Mouse (Mus musculus) erythroblast, adult 5-6 weeks (primary cell): ENCODE measurements around the gene Nsmce4a. TPM values are rescaled to one million over a fixed set of nuclear protein-coding genes. Genes with fewer than 3 reads are reported as not detected.
"Not testable (repeated sequence)": the region's sequence is repeated elsewhere in the genome, so short reads cannot be mapped to it uniquely, and the experiment has no call there.

Experiments
- ATAC-seq: replicated peaks from 2 replicates; pipeline ENCODE4 v1.8.0; 2016; ENCODE audit warnings: moderate number of reproducible peaks, mild to moderate bottlenecking, moderate TSS enrichment, inconsistent platforms; ENCODE audit not compliant: poor library complexity, low FRiP score, severe bottlenecking
- total RNA-seq, 2 experiments: library from RNA; stranded (forward) in 1 of 2; stranded (reverse) in 1 of 2; fragments of 150-400 nt in 1 of 2; fragments of 200-764, 138-1000 nt in 1 of 2; gene quantifications; 2 replicates each; pipeline versions ENCODE4 v1.2.3 to v1.2.4; 2015 to 2017; ENCODE audit warnings: low replicate concordance in 2 of 2

Nsmce4a gene
- total RNA-seq, 2 experiments from 2014 or later = 52.1 to 101 TPM

DNA sequence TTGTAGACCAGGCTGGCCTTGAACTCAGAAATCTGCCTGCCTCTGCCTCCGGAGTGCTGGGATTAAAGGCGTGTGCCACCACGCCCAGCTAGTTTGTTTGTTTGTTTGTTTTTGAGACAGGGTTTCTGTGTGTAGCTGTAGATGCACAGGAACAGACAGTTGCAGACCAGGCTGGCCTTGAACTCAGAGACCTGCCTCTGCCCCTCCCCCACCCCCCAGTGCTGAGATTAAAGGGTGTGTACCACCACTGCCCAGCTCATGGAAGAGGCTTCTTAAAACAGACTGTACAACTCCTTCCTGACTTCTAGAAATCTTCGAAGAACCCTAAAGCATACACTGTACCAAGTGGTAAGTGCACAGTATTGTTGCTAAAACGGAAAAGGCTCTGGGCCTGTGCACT lies 27.5 kb downstream of the Nsmce4a start:
- no peak for ATAC-seq

DNA sequence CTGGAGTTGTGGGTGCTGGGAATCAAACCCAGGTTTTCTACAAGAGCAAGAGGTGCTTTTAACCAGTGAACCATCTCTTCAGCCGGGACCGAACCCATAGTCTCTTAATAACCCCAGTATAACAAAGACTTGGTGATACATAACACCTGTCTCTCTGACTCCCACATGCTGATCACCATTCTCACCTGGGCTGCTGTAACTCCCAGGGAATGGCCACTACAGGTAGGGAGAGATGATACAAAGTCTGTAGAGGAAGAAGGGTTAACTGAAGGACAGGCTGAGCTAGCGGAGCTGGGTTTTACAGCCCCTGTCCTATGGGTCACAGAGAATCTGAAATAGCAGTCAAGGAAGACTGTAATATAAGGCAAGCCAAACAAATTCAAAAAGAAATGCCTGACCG lies 29.7 kb downstream of the Nsmce4a start:
- ATAC-seq = no peak

DNA sequence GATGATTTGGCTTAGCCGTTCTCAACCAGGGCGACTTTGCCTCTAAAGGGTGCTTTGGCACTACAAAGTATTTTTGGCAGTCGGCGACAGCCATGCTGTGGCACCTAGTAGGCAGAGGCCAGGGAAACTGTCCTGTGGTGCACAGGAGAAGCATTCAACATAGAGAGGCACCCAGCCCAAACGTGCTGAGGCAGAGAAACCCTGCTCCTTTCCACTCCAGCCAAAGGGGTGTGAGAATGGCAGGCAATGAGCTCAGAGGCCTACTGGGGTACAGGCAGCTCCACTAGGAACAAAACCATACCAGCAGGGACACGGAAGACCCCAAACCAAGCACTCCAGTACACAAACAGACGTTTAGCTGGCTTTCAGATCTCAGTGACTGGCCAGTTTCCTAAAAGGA lies 32.7 kb downstream of the Nsmce4a start:
- ATAC-seq = no peak

DNA sequence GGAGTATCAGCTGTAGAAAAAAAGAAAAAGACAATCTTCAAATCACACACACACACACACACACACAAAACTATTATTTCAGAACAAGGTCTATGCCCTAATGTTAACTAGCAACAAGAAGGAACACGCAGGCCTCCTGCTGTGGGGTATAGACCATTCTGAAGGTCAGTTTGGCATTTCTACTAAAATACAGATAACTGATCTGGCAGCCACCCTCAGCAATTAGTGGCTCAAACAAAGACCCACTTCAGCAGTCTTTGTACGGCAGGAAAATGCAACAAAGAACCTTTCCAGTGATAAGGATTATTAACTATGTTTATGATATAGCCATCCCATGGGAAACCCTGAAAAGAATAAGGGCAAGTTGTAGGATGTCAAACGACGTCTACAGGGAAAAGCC lies 35.9 kb downstream of the Nsmce4a start:
- no peak for ATAC-seq

DNA sequence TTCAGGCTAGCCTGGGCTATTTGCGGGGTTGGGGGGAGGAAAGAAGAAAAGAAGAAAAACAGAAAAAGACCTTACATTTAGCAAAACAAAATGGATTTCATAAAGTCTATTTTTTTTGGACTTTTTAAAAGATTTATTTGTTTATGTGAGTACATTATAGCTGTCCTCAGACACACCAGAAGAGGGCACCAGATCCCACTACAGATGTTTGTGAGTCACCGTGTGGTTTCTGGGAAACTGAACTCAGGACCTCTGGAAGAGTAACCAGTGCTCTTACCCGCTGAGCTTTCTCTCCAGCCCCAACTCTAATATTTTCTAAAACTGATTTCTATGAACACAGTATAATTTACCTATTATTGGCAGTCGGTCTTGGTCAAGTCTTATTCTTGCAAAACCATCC lies 37.7 kb downstream of the Nsmce4a start:
- ATAC-seq = no peak

DNA sequence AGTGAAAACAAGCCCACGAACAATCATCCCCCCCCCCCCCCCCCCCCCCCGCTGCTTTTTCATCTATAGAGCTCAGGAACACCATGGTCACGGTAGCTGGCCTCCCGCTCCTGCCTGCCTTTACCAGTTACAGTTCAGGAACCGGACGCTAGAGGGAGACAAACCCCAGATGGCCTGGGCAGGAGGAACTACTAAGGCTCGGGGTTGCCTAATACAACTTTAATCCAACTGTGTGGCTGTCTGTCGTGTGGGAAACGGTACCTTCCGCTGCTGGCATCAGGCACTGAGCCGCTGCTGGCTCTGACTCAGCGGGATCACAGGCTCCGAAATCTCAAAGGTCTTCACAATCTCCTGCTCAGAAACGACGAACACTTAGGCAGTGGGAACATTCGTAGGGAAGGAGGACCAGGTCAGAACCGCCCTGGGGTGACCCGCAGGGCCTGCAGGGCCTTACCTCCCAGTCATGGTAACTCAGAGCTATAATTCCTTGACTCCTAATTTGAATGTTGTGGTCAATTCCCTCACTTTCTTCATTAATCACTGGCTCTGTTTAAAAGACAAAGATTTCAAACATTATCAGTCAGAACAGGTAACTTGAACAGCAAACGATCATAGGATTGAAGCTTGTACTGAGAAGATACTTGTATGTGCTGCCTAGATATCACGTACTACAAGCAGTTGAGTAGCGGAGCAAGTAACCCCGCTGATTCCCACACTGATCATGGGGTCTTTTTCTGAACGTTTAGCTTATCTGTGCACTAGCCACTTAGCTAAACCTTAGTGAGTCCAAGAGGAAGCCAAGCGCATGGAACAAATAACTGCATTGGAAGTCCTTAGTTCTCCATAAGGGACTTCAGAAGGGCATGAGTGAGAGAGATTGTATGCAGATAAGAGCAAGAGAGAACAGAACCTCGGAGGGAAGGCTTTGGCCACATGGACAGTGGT lies 39.3 kb downstream of the Nsmce4a start:
- peak; percentile 99 for ATAC-seq

DNA sequence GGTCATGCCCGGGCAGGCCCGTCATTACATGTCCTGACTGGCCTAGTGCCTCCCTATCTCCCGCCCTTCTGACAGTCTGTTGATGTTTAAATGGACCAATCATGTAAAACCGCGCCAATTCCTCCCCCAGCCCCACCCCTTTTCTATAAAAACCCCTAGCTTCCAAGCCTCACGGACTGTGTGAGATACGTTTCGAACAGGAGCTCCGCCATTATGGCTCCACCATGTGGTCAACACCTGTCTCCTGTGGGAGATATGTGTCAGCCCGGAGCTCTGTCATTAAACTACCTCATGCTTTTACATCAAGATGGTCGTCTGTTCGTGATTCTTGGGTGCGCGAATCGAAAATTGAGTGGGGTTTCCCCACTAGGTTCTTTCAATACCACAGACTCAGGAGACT lies 41.8 kb downstream of the Nsmce4a start:
- not testable (repeated sequence) for ATAC-seq

DNA sequence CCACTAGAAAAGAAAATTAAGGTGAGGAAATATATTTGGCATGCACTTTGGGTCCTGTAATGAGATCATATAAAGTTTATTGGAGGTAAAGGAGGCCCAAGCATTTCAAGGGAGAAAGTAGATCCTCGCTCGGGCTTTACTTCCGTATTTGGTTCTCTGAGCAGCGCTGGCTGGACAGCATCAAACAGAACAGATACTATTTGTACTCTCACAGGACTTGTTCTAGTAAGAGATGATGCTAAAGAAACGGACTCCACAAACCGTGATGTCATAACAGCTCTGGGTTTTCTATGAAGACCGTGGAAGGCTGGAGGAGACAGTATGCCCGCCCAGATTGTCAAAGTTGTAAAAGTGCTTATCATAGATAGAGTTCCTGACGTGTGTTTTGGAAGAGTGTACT lies 45.6 kb downstream of the Nsmce4a start:
- no peak for ATAC-seq

DNA sequence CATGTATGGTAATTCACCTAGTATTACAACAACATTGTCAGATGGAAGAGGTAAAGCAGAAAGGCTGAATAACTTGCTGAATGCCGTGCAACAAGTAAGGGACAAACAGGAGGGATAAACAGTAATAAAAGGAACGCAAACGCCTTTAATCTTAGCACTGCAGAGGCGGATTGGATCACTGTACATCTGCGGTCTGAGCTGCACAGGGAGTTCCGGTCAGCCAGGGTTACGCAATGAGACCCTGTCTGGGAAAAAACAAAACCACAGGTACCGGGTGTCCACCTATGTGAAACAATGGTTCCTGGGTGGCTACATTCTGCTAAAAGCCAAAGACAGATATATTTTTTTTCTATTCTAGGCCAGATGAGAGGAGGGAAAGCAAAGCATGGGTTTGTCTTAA lies 49.5 kb downstream of the Nsmce4a start:
- ATAC-seq = no peak

DNA sequence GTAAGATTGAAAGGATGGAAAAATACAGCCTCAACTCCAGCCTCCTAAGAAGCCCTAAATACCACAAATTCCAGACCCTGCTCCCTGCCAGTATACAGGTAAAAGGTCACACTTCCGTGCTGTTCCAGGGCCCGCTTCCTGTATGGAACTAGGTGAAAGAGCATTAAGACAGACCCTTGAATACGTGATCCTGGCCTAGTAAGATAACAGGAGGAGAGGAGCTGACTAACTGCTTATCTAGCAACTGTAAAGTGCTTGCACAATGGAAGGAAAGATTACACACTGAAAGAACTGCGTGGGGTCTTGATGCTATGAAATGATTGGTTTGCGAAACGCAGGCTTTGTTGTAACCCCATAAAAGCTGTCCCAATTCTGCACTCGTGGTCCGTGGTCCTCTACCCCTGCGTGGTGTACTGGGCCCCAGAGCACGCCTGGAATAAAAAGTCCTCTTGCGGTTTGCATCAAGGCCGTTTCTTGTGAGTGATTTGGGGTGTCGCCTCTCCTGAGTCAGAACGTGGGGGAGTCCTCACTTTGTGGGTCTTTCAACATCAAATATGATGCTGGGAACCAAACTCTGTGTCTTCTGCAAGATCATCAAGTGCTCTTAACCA lies 52.0 kb downstream of the Nsmce4a start:
- ATAC-seq = no peak

DNA sequence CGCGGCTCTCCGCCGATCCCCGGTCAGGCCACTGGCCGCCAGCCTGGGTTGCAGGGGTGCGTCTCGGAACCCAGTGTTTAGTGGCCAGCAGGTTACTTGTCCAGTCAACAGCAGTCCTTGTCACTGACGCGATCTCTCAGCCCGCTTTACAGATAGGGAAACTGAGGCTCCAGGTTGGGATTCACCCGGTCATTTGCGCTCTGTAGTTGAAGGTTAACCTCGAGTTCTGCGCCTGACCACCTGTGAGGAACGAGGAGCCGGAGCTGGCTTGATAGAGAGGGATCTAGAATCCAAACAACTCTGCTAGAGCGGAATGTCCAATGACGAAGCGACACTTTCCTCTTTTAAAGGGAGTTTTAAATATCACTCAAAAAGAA lies 52.9 kb downstream of the Nsmce4a start, which contains the start of gene Ate1:
Gene Ate1, minus strand, starts transcription at position 321 of the 377 bp plus-strand sequence.
- no peak for ATAC-seq

DNA sequence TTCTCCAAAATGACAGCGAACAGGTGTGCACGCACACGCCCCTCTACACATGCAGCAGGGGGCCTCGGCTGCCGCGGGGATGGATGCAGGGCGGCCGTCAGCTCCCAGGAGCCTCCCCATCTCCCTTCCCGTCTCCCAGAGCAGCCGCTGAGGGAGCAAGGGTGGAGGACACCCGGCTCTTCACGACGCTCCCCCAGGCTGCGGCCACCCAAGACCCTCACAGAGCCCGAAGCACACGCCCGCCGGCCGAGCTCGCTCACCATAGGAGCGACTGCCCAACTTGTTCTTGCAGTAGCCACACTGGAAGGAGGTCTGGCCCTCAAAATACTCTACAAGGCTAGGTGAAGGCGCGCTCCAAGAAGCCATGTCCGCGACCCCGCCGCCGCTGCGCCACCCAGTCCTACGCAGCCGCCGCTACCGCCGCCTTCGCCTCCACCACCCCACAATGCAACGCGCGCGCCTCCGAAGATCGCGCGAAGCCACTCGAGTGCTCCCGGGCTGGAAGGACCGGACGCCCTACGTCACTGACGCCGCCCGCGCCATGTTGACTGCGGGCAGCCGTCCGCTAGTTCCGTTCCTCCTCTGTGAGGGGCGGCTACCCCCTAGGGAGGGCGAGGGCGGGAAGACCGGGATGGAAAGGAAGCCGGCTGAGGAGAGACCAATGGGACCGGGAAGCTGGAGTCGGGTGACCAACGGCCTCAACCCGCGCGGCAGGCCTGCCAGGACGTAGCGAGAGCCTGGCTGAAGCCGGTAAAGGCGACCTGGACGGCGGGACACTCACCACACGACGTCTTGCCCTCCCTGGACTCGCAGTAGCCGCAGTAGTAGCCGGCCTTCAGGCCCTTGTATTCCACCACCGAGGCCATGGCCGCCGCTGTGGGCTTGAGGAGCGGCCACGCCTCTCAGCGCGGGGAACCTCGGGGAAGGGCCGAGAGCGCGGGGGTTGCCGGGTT lies 53.5 kb downstream of the Nsmce4a start:
- peak; percentile 96 for ATAC-seq

DNA sequence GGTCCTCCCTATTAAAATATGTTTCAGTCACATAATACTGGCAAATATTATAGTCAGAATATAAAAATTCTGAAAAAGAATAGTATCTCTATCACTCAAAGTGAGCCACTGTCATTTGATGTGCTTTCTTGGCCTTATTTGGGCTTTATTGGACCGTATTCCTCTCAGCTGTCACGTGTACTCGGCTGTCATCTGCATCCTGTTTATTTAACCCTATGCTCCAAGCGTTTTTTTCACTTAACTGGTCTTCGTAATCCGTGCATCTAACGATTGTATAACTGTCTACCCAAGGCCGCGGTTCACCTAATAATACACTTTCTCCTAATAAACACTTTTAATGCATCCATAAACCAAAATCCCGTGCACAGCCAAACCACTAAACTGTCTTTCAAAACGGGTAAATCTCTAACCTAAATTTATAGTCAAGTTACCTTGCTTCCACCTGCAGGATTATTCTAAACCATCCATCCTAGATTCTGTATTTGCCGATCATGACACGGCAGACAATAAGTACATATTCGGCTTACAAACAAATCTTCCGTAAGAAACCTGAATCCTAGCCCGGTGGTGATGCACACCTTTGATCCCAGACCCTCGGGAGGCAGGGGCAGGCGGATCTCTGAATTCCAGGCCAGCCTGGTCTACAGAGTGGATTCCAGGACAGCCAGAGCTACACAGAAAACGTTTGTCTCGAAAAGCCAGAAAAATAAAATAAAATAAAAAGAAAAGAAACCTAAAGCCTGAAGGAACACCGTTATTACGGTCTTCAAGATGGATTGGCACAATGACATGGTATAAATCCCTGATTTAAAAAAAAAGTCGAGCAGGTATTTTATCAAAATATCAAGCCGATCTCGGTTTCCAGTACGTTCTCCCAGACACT lies 54.5 kb downstream of the Nsmce4a start:
- ATAC-seq = no peak

DNA sequence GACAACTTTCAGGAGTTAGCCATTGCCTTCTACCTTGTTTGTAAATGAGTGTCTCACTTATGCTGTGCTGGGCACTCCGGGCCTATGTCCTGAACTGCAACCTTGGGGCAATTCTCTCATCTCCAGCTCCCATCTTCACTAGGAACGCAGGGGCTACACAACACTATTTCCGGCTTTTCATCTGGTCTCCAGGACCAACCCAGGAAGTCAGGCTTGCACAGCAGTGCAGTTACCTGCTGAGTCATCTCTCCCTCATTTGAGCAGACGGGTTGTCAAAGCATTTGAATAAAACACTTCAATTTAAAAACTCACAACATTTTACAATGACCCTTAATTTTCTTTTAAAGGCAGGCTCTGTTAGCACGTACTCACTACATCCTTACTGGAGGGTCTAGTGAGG lies 62.7 kb downstream of the Nsmce4a start:
- no peak for ATAC-seq

DNA sequence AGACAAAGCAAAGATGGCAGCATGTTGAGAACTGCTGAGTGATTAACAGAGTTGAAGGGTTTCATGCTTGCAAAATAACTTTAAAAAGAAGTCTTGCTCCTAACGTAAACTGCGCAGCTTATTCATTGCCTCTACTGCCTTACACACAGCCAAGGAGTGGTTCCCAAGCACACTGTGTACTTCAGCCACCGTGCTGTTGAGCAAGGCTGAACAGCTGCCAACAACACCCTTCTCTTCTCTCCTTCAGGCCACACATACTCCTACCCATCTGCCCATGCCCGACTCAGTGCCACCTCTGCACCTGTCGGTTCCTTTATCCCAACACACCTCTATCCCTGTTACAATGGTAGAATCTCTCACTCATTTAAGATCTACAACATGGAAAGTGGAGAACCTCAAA lies 69.9 kb downstream of the Nsmce4a start:
- ATAC-seq = no peak

DNA sequence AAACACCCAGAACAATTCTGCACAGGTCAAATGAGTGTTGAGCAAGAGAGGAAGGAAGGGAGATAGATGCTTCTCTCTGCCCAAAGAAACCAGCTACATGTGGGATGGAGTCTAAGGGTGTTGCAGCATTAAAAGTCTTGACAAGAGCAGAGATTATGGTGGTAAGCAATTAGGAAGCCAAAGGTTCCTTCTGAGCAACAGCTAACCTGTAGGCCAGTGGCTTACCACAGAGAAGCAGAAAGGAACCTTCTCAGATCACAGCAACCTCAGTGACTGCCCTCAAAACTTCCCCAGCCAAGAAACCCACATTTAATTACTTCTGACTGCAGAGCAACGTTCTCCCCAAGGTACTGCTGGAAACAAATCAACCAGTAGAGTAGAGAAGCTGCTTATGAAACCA lies 71.4 kb downstream of the Nsmce4a start:
- ATAC-seq = no peak

DNA sequence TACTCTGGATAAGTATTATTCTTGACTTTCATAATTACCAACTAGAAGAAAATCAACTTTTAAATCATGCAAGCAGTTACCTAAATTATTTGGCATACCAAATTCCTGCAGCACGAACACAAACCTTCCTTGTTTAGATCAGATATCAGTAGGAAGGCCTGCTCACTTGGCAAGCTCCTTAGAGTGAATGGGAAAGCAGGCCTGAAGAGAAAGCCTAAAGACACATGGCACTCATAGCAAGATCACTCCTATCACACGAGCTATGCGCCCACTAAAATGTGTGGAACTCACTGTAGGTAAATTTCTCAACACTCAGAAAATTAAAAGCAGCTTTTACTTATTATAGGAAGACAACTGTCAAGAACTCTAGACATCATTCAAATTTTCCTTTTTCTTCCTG lies 79.6 kb downstream of the Nsmce4a start:
- ATAC-seq = no peak

DNA sequence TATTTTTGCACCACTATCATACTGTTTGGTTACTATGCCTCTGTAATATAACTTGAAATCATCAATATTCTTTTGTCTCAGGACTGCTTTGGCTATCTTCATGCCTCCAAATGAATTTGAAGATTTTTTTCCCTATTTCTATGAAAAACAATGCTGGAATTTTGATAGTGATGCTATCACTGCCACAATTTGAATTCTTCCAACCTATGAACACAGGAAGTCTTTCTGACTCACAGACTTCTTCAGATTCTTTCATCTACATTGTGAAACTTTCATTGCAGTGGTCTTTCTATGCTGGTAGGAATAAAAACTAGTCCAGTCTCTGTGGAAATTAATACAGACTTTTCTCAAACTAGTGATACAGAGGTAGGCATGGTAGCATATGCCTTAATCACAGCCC lies 80.9 kb downstream of the Nsmce4a start:
- ATAC-seq = no peak
